Mouse (Mus musculus) neutrophil, adult 5-6 weeks (primary cell): ENCODE measurements around the gene Uspl1. TPM values are rescaled to one million over a fixed set of nuclear protein-coding genes. Genes with fewer than 3 reads are reported as not detected.
A peak's percentile ranks its signal among the peaks of the same experiment; 100 is the strongest.
"Not testable (repeated sequence)": the region's sequence is repeated elsewhere in the genome, so short reads cannot be mapped to it uniquely, and the experiment has no call there.

Experiments used
- ATAC-seq: fragments of 151-379, 151-347 bp; 2 replicates; pipeline ENCODE4 v1.8.0; 2017; ENCODE audit warnings: mild to moderate bottlenecking, moderate TSS enrichment; ENCODE audit not compliant: insufficient number of reproducible peaks, poor library complexity, low FRiP score, severe bottlenecking; ENCODE audit errors: extremely low read depth
- total RNA-seq: library from RNA; stranded (forward); fragments of 200-1000 nt; gene quantifications from 2 replicates; pipeline ENCODE4 v1.2.3, GENCODE M21; 2017

Gene Uspl1
- 65.2 and 69.9 TPM in 2 replicates for total RNA-seq

- ATAC-seq, result peak; percentile 86
Observed at GRCm38 (mm10) chr5:149184104-149184843, at the start of gene Uspl1, which contains the start of gene Hmgb1. Gene Uspl1 (plus strand): TSS chr5:149184350. Gene Hmgb1 (minus strand): TSS chr5:149184489.

GRCm38 (mm10) chr5:149134751-149135454 lies 49.2 kb upstream of the Uspl1 start:
- no peak for ATAC-seq

DNA sequence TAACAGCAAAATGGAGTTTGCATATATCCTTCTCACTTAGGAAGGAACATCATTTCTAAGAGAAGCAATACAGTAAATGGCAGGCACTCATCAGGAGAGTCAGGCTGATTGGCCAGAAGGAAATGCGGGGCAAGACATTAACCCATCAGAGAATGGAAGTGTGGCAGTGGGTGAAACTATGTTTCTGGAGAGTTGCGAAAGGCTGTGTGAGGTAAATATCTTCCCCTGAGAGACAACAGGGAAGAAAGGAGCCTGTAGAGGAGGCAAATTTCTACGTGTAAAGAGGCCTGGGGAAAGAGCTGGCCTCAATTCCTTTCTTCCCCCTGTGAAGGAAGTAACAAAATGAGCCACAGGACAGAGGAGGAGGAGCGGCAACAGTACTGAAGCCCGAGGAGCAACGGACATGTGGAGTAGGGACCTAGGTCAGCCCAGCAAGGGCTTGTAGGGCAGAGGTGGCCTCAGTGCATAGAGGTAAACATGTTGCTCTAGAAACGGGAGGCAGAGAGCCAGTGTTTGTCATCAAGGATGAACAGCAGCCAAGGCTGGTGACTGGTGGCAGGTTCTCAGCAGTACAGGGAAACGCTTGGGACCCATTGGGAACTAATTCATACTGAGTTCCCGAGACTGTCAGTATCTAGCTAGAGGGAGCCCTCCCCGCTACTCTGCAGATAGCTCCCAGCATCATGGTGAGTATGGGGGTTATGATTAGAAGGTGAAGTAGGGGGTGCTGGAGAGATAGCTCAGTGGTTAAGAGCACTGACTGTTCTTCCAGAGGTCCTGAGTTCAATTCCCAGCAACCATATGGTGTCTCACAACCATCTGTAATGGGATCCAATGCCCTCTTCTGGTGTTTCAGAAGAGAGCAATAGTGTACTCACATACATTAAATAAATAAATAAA lies 48.4 kb upstream of the Uspl1 start:
- ATAC-seq, result no peak

DNA sequence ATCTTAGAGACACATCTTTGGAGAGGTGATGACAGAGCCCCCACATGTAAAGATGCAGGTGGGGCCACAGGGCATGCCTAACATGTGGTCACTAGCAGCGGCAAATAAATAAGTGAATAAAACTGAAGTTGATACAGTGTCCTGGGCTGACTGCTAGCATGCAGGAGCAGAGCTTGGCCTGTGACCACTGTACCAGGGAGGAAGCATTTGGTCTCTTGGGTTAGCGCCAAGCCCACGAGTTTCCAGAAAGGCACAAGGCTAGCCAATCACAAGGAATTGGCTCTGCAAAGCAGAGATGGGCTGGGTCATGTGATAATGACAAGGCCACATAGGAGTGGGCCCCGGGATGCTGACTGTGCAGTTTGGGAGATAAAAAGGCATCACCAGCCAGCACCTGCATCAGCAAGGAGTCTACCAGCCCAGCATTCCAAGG lies 47.2 kb upstream of the Uspl1 start:
- ATAC-seq, result no peak

DNA sequence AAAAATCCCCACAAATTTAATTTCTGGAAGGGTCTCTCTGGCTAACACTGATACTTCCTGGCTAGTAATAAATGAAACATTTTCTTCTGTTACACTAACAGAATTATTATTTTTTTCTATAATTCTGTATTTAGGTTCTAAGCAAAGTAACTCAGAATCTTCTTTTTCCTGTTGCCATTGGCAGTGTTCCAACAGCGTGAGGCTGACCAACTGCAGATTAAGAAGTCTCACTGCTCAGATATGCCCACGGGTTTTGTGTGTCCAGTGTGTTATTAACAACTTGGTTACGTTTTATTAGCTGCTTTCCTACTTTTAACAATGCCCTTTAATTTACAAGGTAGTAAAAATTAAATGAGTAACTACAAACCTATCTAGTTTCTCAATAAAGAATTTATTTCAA lies 46.7 kb upstream of the Uspl1 start:
- ATAC-seq, result no peak

DNA sequence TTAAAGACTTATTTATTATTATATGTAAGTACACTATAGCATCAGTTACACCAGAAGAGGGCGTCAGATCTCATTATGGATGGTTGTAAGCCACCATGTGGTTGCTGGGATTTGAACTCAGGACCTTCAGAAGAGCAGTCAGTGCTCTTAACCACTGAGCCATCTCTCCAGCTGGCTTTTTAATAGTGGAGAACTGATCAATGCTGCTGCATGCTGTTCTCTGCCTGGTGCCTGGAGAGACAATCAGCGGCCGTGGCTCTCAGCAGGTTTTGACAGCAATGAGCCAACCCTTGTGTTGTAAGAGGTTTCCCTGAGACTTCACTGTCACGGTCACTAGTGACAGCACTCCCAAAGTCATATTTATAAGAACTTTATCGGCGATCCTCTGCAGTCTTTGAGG lies 46.1 kb upstream of the Uspl1 start:
- not testable (repeated sequence) for ATAC-seq

- no peak for ATAC-seq
Observed at GRCm38 (mm10) chr5:149140336-149140735, 43.8 kb upstream of the Uspl1 start.

DNA sequence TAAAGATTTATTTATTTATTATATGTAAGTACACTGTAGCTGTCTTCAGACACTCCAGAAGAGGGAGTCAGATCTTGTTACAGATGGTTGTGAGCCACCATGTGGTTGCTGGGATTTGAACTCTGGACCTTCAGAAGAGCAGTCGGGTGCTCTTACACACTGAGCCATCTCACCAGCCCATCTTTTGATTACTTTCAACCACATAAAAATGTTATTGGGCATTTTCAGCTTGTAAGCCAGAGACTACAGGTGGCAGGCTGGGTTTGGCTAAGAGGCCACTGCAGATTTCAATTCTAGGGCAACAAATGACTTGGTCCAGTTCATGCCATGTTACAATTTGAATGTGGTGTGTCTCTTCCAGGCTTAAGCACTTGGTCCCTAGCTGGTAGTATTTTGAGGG lies 43.0 kb upstream of the Uspl1 start:
- not testable (repeated sequence) for ATAC-seq

DNA sequence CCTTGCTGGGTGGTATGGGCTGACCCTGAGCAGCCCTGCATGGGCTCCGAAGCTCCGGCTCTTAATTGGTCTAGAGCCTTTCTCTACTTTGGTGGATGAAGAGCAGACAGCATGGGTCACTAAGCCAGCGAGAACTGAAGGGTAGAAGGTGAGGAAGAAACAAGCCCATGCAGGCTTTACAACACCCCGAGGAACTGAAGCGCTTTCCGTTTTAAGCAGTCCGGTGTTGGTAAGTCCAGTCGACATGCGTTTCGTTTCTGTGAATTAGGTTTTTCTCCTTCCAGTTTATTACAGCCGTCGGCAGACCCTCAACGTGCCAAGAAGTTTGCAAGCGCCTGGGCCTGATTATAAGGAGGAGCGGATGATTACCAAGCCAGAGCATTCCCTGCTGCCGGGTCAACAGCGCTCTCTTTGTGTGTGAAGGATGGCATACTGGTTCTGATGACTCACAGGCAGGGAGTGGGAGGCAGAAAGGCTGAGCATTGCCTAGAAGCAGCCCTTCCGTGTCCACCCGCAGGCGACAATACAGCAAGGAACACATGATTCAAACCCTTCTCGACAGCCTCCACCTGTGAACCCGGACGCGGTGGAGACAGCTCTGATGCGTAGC lies 40.3 kb upstream of the Uspl1 start:
- no peak for ATAC-seq

GRCm38 (mm10) chr5:149146691-149147090 lies 37.5 kb upstream of the Uspl1 start:
- no peak for ATAC-seq

GRCm38 (mm10) chr5:149147386-149148000 lies 36.7 kb upstream of the Uspl1 start:
- no peak for ATAC-seq

GRCm38 (mm10) chr5:149150882-149151281 lies 33.3 kb upstream of the Uspl1 start:
- ATAC-seq, result no peak

- ATAC-seq, result no peak
Observed at GRCm38 (mm10) chr5:149152063-149152773, 31.9 kb upstream of the Uspl1 start.

DNA sequence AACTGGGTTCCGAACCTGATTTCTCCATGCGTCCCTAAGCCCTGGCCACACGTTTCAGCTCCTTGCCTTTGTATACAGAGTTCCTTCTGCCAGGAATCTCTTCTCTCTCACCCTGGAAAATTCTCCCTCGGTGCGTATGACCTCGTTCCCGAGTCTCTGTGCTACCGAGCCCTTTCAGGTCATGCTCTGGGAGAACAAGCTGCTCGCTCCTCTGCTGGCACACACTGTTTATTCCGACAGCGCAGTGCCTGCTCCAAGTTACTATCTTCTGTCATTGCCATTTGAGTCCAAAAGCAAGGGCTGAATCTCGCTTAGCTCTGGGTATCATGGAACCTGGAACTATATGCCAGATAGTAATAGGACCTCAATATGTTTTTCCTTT lies 31.4 kb upstream of the Uspl1 start:
- ATAC-seq, result no peak

DNA sequence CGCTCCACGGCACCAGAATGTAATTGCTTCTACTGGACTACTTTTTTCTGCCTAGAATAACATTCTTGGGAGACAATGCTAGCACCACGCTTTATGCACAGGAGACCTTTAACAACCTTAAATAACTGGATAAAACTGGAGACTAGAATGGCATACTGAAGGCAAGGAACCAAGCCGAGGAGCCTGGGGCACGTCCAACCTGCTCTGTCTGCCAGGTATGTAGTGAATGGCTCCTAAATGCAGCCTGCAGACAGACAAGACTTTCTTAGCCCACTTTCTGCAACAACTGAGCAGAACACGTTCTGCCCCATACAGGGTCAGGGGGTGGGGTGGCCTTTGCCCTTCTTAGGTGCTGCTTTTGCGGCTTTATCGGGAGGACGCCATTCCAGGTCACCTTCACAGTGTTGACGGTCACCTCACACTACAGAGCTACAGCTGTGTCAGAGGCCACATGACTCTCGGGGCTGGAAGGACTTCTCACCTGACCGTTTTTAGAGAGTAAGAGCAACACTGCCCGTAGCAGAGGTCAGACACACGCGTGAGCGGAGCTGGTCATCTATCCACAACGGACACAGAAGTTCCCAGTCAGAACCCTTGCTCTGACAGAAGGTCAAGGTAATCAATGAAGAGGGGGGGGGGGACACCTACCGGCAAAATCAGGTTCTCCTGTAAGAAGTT lies 27.1 kb upstream of the Uspl1 start:
- no peak for ATAC-seq

DNA sequence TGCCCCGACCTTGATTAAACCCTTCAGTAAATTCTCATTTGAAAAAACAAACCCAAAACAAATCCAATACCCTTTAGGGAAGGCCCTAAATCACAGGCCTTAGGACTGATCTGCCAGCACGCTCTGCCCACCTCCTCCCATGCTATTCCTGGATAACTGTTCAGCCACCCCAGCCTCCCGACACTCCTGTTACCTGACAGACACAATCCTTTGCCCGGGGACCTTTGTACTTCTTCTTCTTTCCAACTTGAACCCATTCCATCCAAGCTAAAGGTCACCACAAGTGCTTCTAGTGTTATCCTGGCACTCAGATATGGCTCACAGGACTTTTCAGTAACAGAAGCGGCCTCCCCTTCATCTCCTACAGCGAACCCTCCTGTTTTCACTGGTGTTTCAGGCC lies 25.1 kb upstream of the Uspl1 start:
- ATAC-seq, result no peak

DNA sequence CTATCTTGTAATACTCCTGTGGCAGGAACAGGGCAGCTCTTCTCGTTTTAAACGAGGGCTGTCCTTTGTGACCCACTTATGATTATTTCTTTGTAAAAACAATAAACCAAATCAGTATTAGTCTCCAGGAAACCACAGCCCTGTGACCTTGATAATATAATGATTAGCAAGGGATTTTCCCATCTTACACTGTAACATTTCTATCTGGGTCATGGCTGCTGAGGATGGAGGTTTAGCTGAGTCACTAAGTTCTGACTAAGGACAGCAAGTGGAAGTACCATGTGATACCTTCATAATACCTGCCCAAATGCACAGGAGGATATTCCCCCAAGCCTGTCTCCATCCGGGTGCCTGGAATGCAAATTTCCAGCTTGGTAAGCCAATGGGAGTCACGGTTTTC lies 23.7 kb upstream of the Uspl1 start:
- no peak for ATAC-seq

- ATAC-seq, result no peak
Observed at GRCm38 (mm10) chr5:149162890-149163289, 21.3 kb upstream of the Uspl1 start.
